Mouse (Mus musculus): ENCODE measurements around the gene Cadm2.

GRCm38 (mm10) chr16:67610904-67611681, 9.6 kb downstream of the Cadm2 start:
- no peak for TF ChIP-seq GATA1 (IDR thresholded peaks at IDR 0.05; ENCODE audit: borderline replicate concordance, low read length)
- no peak for TF ChIP-seq FLI1 (IDR thresholded peaks at IDR 0.05; ENCODE audit: low read length)
